Mouse (Mus musculus): ENCODE data around the gene Ptgdr. TPM values are rescaled to one million over a fixed set of nuclear protein-coding genes. Genes with fewer than 3 reads are reported as not detected.
"Not testable (repeated sequence)": the region's sequence is repeated elsewhere in the genome, so short reads cannot be mapped to it uniquely, and the experiment has no call there.

Ptgdr gene
- total RNA-seq, 1 experiment: not detected

DNA sequence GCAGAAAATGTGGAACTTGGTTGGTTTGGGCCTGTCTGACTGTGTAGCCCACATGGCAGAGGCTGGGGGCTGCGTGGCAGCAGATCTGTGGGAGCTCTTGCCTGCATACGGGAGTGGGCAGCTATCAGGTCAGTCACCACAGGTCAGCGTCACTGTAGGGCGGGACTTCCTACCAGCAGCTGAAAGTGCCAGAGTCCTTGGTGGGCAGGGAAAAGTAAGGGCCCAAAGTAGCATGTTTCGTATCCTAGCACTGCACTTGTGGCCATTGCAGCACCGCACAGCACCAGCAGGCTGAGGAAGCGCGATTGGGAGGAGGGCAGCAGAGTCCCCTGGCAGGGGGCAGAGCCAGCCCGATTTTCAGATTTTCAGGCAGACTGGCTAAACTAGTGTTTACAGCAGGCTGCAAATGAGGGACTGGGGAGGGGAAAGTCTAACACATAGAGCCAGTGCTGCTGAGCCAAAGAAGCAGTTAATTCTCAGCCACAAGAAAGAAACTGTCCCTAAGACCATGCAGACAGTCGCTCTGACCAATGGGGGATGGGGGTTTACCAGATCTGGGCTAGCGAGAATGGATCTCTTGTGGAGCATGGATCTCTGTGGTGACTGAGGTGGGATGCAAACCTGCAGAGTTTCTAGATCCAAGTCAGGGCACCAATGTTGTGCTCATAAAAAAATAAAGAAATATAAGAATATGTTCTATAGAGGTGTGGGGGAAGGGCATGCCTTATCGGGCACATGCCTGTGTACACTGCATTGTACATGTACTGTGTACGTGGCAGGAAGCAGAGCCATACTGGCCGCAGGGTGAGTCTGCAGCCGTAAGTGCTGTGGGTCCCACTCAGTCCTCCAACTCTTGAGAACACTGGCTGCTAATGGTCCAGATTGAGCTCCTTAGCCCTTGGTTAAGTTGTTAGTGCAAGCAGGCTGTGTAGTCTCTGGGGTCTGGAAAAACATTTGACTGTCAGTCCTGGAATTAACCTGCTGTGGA, 15.1 kb downstream of the Ptgdr start:
- Histone ChIP-seq H3K9ac (ENCODE audit: insufficient read depth, low read depth, low read length, poor library complexity, severe bottlenecking) (0 out of 2 replicates have a peak overlapping the region, but pooled peaks have one; percentile 38), H3K27ac (ENCODE audit: insufficient read depth, low read depth, low read length, poor library complexity, severe bottlenecking) (no peak overlapping the region), H3K9me3 (ENCODE audit: control insufficient read depth, insufficient read depth, low read depth, low read length) (no peaks in the 10 kb centered on the region), H3K4me3 (ENCODE audit: insufficient read depth in 1 of 2, low read depth in 1 of 2, low read length in 2 of 2, poor library complexity in 1 of 2, severe bottlenecking in 1 of 2) (peak overlapping the region; percentile 38 to 41; a peak in 3 of 4 replicates), H3K4me1 (ENCODE audit: control insufficient read depth in 2 of 2, insufficient read depth in 2 of 2, low read length in 2 of 2, poor library complexity in 1 of 2) (peaks cover 0 to 2% of the 10 kb centered on the region in 2 experiments; a peak in 1 of 4 replicates), H3K36me3 (ENCODE audit: control insufficient read depth, insufficient read depth, low read length, poor library complexity, severe bottlenecking) (no peaks in the 10 kb centered on the region)
- DNase-seq (ENCODE audit: low read depth, low spot score): no peak
- in situ Hi-C loops (cut with MboI; ENCODE audit: low sequenced_read_pairs in 2 of 2, unreplicated experiment in 2 of 2): no loop called here
- TF ChIP-seq ZNF384 (IDR thresholded peaks at IDR 0.05; ENCODE audit: low read depth, low read length): no peak

DNA sequence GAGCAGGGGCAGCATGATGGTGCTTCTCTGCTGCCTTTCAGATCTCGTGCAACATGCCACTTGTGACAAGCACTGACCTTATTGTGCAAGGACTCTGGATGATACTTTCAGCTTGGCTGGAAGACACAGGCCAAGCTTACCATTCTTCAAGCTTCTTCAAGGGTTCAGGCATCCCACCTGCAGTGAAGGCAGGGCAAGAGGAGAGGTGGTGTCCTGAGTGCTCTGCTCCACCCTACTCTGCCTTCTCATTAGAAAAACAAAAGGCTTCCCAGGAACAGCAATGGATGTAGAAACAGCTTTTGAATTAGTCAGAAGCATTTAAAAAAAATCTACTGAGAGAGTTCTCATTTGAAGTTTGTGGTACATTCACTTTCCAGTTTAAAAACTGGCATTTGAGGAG, 20.5 kb downstream of the Ptgdr start:
- H3K9me3 ChIP-seq (ENCODE audit: control insufficient read depth, insufficient read depth, low read depth, low read length): no peaks in the 10 kb centered on the region
- TF ChIP-seq MAFK (IDR thresholded peaks at IDR 0.05; ENCODE audit: insufficient read depth, low read depth, low read length): no peak
- TF ChIP-seq ZNF384 (IDR thresholded peaks at IDR 0.05; ENCODE audit: low read depth, low read length): peak; percentile 64
- H3K4me3 ChIP-seq (ENCODE audit: insufficient read depth in 1 of 2, low read depth in 1 of 2, low read length in 2 of 2, poor library complexity in 1 of 2, severe bottlenecking in 1 of 2): no peak overlapping the region
- in situ Hi-C loops (cut with MboI; ENCODE audit: low sequenced_read_pairs in 2 of 2, unreplicated experiment in 2 of 2): no loop called here
- H3K9ac ChIP-seq (ENCODE audit: insufficient read depth, low read depth, low read length, poor library complexity, severe bottlenecking): no peak overlapping the region
- no peak for DNase-seq (ENCODE audit: low read depth, low spot score)
- H3K36me3 ChIP-seq (ENCODE audit: control insufficient read depth, insufficient read depth, low read length, poor library complexity, severe bottlenecking): no peaks in the 10 kb centered on the region
- peaks cover 6% of the 10 kb centered on the region in 2 experiments for H3K4me1 ChIP-seq (ENCODE audit: control insufficient read depth in 2 of 2, insufficient read depth in 2 of 2, low read length in 2 of 2, poor library complexity in 1 of 2)
- peak overlapping the region; percentile 45; the same call in 1 of the 2 replicates for H3K27ac ChIP-seq (ENCODE audit: insufficient read depth, low read depth, low read length, poor library complexity, severe bottlenecking)

DNA sequence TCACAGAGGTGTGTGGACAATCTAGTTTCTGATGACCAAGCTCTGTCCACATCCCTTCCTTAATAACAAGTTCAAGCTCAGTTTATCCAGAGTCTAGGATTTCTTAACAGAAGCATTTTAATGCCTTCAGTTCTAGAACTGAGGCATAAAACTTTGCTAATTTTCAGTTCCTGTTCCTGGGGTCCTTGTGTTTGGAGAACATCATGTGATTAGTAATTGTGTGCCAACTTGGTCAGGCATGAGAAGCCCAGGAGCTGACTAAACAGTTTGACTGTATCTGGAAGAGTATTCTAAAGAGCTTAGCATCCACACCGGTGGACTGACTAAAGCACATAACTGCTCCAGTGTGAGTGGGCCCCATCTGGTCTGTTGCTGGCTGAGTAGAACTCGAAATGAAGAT, 24.0 kb downstream of the Ptgdr start:
- DNase-seq (ENCODE audit: low read depth, low spot score): no peak
- H3K4me3 ChIP-seq (ENCODE audit: insufficient read depth in 1 of 2, low read depth in 1 of 2, low read length in 2 of 2, poor library complexity in 1 of 2, severe bottlenecking in 1 of 2): no peak overlapping the region
- H3K27ac ChIP-seq (ENCODE audit: insufficient read depth, low read depth, low read length, poor library complexity, severe bottlenecking): no peak overlapping the region
- H3K9ac ChIP-seq (ENCODE audit: insufficient read depth, low read depth, low read length, poor library complexity, severe bottlenecking): no peak overlapping the region
- no peaks in the 10 kb centered on the region for H3K9me3 ChIP-seq (ENCODE audit: control insufficient read depth, insufficient read depth, low read depth, low read length)
- TF ChIP-seq HCFC1 (IDR thresholded peaks at IDR 0.05; ENCODE audit: borderline replicate concordance, insufficient read depth, low read length) (no peak), ZNF384 (IDR thresholded peaks at IDR 0.05; ENCODE audit: low read depth, low read length) (no peak), ZC3H11A (IDR thresholded peaks at IDR 0.05; ENCODE audit: borderline replicate concordance, low read depth, low read length) (no peak), MAFK (IDR thresholded peaks at IDR 0.05; ENCODE audit: insufficient read depth, low read depth, low read length) (no peak), CHD2 (IDR thresholded peaks at IDR 0.05; ENCODE audit: low read depth, low read length) (no peak)
- peaks cover 6% of the 10 kb centered on the region in 2 experiments for H3K4me1 ChIP-seq (ENCODE audit: control insufficient read depth in 2 of 2, insufficient read depth in 2 of 2, low read length in 2 of 2, poor library complexity in 1 of 2)
- H3K36me3 ChIP-seq (ENCODE audit: control insufficient read depth, insufficient read depth, low read length, poor library complexity, severe bottlenecking): no peaks in the 10 kb centered on the region
- in situ Hi-C loops (cut with MboI; ENCODE audit: low sequenced_read_pairs in 2 of 2, unreplicated experiment in 2 of 2): no loop called here

DNA sequence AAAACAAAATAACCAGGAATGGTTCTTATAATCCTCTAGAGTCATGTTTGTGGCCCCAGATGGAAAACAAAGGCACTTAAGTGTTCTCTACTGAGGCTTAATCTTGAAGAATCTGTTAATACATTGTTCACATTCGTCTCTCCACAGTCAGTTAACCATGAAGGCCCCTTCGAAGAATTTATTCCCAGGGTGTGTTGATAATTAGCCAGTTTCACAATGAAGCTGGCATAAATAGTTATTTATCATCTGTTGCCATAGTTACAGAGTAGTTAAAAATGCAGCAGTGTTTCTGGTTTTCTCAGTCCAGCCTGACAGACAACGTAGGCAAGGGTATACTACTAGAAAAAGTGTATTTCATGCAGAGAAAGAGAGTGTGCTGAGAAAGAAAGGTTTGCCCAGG, 25.0 kb downstream of the Ptgdr start:
- H3K9ac ChIP-seq (ENCODE audit: insufficient read depth, low read depth, low read length, poor library complexity, severe bottlenecking); H3K36me3 ChIP-seq (ENCODE audit: control insufficient read depth, insufficient read depth, low read length, poor library complexity, severe bottlenecking); DNase-seq (ENCODE audit: low read depth, low spot score); in situ Hi-C loops (cut with MboI; ENCODE audit: low sequenced_read_pairs in 2 of 2, unreplicated experiment in 2 of 2); H3K27ac ChIP-seq (ENCODE audit: insufficient read depth, low read depth, low read length, poor library complexity, severe bottlenecking); H3K4me1 ChIP-seq (ENCODE audit: control insufficient read depth in 2 of 2, insufficient read depth in 2 of 2, low read length in 2 of 2, poor library complexity in 1 of 2); H3K4me3 ChIP-seq (ENCODE audit: insufficient read depth in 1 of 2, low read depth in 1 of 2, low read length in 2 of 2, poor library complexity in 1 of 2, severe bottlenecking in 1 of 2); H3K9me3 ChIP-seq (ENCODE audit: control insufficient read depth, insufficient read depth, low read depth, low read length): not testable (repeated sequence)

DNA sequence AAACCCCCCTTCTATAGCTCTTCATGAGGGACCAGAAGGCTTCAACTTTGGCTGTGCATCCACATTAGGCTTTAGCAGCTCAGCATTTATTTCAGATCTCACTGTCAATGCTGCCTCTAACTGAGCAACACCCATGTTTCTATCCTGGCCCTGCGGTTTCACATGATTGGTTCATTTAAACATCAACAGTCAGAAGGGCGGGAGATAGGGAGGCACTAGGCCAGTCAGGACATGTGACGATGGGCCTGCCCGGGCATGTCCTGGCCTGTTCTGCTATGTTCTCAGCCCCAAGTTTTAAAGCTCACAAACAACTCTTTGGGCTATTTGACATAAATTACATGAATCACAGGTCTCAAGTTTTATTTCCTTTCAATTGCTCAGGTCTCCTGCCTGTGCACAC, 26.1 kb downstream of the Ptgdr start:
- H3K27ac ChIP-seq (ENCODE audit: insufficient read depth, low read depth, low read length, poor library complexity, severe bottlenecking): peak overlapping the region; percentile 71; the same call in 1 of the 2 replicates
- DNase-seq (ENCODE audit: low read depth, low spot score); H3K4me3 ChIP-seq (ENCODE audit: insufficient read depth in 1 of 2, low read depth in 1 of 2, low read length in 2 of 2, poor library complexity in 1 of 2, severe bottlenecking in 1 of 2); in situ Hi-C loops (cut with MboI; ENCODE audit: low sequenced_read_pairs in 2 of 2, unreplicated experiment in 2 of 2); H3K9me3 ChIP-seq (ENCODE audit: control insufficient read depth, insufficient read depth, low read depth, low read length); H3K36me3 ChIP-seq (ENCODE audit: control insufficient read depth, insufficient read depth, low read length, poor library complexity, severe bottlenecking); H3K9ac ChIP-seq (ENCODE audit: insufficient read depth, low read depth, low read length, poor library complexity, severe bottlenecking); H3K4me1 ChIP-seq (ENCODE audit: control insufficient read depth in 2 of 2, insufficient read depth in 2 of 2, low read length in 2 of 2, poor library complexity in 1 of 2): not testable (repeated sequence)

Data from ES-E14 (cell line).